Mouse (Mus musculus) layer of hippocampus, postnatal 25 days (tissue): Measurements from ENCODE around the gene Pop7. TPM values are rescaled to one million over a fixed set of nuclear protein-coding genes. Genes with fewer than 3 reads are reported as not detected.

Experiments used
- DNase-seq, 2 experiments: peaks; one replicate each; pipeline ENCODE4 v3.0.0; 2022; ENCODE audit warnings: mixed read lengths in 2 of 2, low spot score in 1 of 2; ENCODE audit errors: extremely low spot score in 1 of 2
- total RNA-seq, 2 experiments: library from RNA; stranded (reverse); gene quantifications; 2 replicates each; pipeline ENCODE4 v1.2.3; 2021

The Pop7 gene
- total RNA-seq, 2 experiments from 2014 or later = 33.6 to 34.6 TPM

GRCm38 (mm10) chr5:137528247-137528968, 26.1 kb upstream of the Pop7 start:
- no peak for DNase-seq

- DNase-seq = no peak
Observed at GRCm38 (mm10) chr5:137527413-137527812, 25.1 kb upstream of the Pop7 start.

- DNase-seq = no peak
Observed at GRCm38 (mm10) chr5:137526192-137526936, 24.0 kb upstream of the Pop7 start.

- DNase-seq = no peak
Observed at GRCm38 (mm10) chr5:137525511-137525910, 23.2 kb upstream of the Pop7 start.

GRCm38 (mm10) chr5:137524671-137525070, 22.4 kb upstream of the Pop7 start:
- DNase-seq = no peak

- DNase-seq = no peak
Observed at GRCm38 (mm10) chr5:137524251-137524515, 21.9 kb upstream of the Pop7 start.

- DNase-seq = no peak
Observed at GRCm38 (mm10) chr5:137523396-137524250, 21.3 kb upstream of the Pop7 start.

GRCm38 (mm10) chr5:137522711-137523110, 20.4 kb upstream of the Pop7 start:
- DNase-seq = no peak

- DNase-seq = no peak
Observed at GRCm38 (mm10) chr5:137521861-137522260, 19.5 kb upstream of the Pop7 start.

- no peak for DNase-seq
Observed at GRCm38 (mm10) chr5:137519691-137520550, 17.6 kb upstream of the Pop7 start.

GRCm38 (mm10) chr5:137518436-137518835, 16.1 kb upstream of the Pop7 start, which contains the start of gene Gigyf1:
Gene Gigyf1 (plus strand): TSS chr5:137518548.
- peak in 1 of 2 experiments; percentile 37 for DNase-seq

- no peak for DNase-seq
Observed at GRCm38 (mm10) chr5:137514811-137515210, 12.5 kb upstream of the Pop7 start.

GRCm38 (mm10) chr5:137513951-137514721, 11.8 kb upstream of the Pop7 start:
- no peak for DNase-seq

- peak in 1 of 2 experiments; percentile 34 for DNase-seq
Observed at GRCm38 (mm10) chr5:137512847-137513794, 10.8 kb upstream of the Pop7 start.

- DNase-seq = no peak
Observed at GRCm38 (mm10) chr5:137511706-137512105, 9.4 kb upstream of the Pop7 start.

- peak in 1 of 2 experiments; percentile 12 for DNase-seq
Observed at GRCm38 (mm10) chr5:137510573-137511390, 8.5 kb upstream of the Pop7 start.

- DNase-seq = peak; percentile 60 to 82
Observed at GRCm38 (mm10) chr5:137510014-137510501, 7.7 kb upstream of the Pop7 start.
